Mouse (Mus musculus) brain, embryonic 14.5 days (tissue): ENCODE measurements at regions not wholly inside any gene's neighbourhood (a gene's known extent, or its start where the extent isn't known, plus 50 kb on each side); places are given as distances from the start of the nearest gene placed in this dataset.

ENCODE experiments used
- CTCF ChIP-seq: fragments of 200-500 bp; IDR thresholded peaks from 2 replicates; pipeline ENCODE4 v1.5.1; 2012; ENCODE audit warnings: inconsistent platforms, mild to moderate bottlenecking, moderate library complexity, borderline replicate concordance; ENCODE audit not compliant: insufficient read depth, insufficient read length; ENCODE audit errors: extremely low read depth
- POLR2A ChIP-seq: fragments of 200-500 bp; IDR thresholded peaks from 2 replicates; pipeline ENCODE4 v1.6.1; 2012; ENCODE audit warnings: mild to moderate bottlenecking, inconsistent platforms, borderline replicate concordance; ENCODE audit not compliant: poor library complexity, insufficient read depth, insufficient read length, severe bottlenecking; ENCODE audit errors: extremely low read depth

DNA sequence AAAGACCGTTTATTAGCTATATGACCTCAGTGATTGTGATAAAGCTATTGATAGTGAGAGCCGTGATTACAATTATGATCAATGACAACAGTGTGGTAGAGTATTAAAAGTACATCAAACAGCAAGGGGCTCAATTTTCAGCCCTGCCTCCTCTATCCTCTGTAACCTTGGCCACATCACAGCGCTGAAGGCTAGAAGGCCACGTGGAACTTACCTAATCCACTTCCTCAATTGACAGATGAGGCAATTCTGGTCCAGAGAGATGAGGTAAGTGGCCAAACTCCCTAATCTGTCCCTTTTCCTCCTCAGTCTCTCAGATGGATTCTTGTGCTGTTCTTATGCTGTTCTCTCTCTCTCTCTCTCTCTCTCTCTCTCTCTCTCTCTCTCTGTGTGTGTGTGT is 114.7 kb upstream of the Tle3 start:
- TF ChIP-seq POLR2A = no peak
- no peak for TF ChIP-seq CTCF
